Mouse (Mus musculus) heart, postnatal 14 days (tissue): ENCODE measurements around the gene Ackr3. TPM values are rescaled to one million over a fixed set of nuclear protein-coding genes. Genes with fewer than 3 reads are reported as not detected.
A peak's percentile ranks its signal among the peaks of the same experiment; 100 is the strongest.

Experiments
- DNase-seq, 2 experiments: peaks; one replicate each; pipeline ENCODE4 v3.0.0; 2021 to 2022
- intact Hi-C: fragments of 180-260 bp; cut with DNase I; formaldehyde crosslinking; loops from one replicate; pipeline ENCODE4 v1.15.1; 2025
- total RNA-seq, 2 experiments: library from RNA; stranded (reverse); gene quantifications; 2 replicates each; pipeline ENCODE4 v1.2.3; 2021

Gene Ackr3
- total RNA-seq, 2 experiments from 2014 or later = 53.0 to 62.6 TPM

GRCm38 (mm10) chr1:90202207-90202978, 1.4 kb upstream of the Ackr3 start:
- peak; percentile 89 to 91 for DNase-seq
- intact Hi-C loops = loop anchor here (2.0 to 5.0 kb wide), 4 partner anchors 80 to 295 kb away; no protein-coding TSS in a partner anchor

DNA sequence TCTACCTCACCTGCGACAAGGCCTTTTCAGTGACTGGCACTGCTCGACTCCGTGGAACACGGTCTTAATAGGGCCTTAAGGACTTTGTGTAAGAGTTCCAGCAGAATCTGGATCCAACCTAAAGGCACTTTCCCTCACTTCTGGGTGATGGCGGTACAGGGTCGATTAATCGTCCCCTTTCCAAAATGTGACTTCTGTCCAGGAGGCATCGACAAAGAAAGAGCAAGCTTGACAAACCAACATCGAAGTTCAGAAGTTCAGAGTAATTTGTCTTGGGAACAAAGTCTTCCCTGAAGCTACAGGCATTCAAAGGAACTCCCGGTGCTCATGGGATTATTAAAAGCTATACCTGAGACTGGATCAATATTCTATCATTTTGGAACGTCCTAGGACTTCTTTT, 439 bp upstream of the Ackr3 start:
- intact Hi-C loops = loop anchor here (2.0 to 5.0 kb wide), 4 partner anchors 79 to 294 kb away; no protein-coding TSS in a partner anchor

DNA sequence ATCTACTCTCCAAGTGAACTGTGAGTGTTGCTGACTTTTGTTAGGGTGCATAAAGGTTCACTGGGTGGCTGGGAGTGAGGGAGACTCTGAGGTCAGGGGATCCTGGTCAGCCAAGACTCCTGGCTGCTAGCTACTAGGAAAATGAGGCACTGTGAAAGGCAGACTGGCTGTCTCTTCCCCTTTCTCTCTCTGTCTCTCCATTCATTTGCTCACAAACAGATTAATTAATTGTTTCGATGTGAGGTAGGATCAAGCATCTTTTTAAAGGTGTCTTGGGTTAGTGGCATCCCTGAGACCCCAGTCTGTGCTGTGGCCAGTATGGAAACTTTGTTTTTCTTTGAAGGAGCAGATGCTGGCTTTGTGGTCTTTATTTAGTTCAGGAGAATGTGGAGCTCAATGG, 1.0 kb downstream of the Ackr3 start:
- intact Hi-C loops = loop anchor here (1.0 to 5.0 kb wide), 5 partner anchors 40 to 383 kb away; no protein-coding TSS in a partner anchor
- no peak for DNase-seq

More for the DNA sequence above, 439 bp upstream of the Ackr3 start:
- DNase-seq = no peak

GRCm38 (mm10) chr1:90205223-90205622, 1.4 kb downstream of the Ackr3 start:
- intact Hi-C loops = loop anchor here (2.0 kb wide), 1 partner anchor 40 kb away; no protein-coding TSS in a partner anchor
- peak; percentile 65 to 67 for DNase-seq

DNA sequence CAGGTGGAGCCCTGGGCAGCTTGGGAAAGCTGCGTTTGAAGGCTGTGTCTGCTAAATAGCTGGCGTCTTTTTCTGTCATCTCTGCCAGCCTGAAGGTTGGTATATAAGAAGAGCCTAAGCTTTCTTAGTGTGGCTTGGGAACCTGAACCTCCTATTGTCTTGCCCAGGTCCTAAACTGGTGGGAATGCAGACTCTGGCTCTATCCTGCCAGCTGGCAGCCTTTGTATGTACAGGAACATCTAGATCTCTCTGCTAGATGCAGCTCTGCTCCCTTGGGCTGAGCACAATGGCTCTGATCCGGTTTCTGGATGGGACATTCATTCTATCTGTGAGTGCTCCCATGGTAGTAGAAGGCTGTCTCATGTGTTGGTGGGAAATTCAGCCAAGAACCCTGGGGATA, 2.9 kb downstream of the Ackr3 start:
- intact Hi-C loops = no loop called here
- peak in 1 of 2 experiments; percentile 23 for DNase-seq

DNA sequence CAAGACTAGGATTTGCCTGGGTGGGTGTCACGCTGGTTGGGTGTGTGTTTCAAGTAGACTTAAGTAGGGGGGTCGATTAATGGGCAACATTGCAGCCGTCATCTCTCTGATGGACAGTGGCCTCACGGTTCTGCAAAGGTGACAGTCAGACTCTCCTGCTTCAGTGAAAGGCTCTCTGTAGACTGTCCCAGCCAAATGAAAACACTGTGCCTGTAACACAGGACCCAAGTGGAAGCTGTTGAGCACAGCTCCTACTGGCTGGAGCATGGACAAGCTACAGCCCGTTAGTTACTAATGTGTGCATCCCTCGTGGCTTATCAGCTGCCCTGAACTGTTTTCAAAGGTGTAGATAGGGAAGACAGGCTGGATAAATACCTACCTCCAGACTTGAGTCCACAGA, 3.5 kb downstream of the Ackr3 start:
- DNase-seq = peak in 1 of 2 experiments; percentile 16
- intact Hi-C loops = no loop called here

- intact Hi-C loops = no loop called here
- DNase-seq = peak in 1 of 2 experiments; percentile 45
Observed at GRCm38 (mm10) chr1:90207739-90208502, 4.1 kb downstream of the Ackr3 start.

- DNase-seq = peak; percentile 45 to 57
- intact Hi-C loops = no loop called here
Observed at GRCm38 (mm10) chr1:90208503-90208860, 4.7 kb downstream of the Ackr3 start.

DNA sequence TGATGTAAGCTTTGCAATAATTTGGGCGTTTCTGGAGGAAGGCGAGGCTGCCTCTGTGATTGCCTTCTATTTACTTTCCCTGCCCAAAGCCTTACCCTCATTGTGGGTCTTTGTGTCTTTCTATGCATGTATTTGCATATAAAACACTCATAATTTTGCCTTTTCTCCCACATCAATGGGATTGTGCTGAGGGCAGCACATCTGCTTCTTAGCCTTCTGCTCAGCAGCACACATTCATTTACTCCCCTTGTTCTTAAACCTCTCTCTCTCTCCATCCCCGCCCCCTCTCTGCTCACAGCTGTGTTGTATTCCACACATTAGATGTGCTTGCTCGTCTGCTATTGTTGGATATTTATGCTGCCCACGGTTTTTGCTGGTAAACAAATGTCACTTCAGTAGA, 5.3 kb downstream of the Ackr3 start:
- no peak for DNase-seq
- intact Hi-C loops = no loop called here

DNA sequence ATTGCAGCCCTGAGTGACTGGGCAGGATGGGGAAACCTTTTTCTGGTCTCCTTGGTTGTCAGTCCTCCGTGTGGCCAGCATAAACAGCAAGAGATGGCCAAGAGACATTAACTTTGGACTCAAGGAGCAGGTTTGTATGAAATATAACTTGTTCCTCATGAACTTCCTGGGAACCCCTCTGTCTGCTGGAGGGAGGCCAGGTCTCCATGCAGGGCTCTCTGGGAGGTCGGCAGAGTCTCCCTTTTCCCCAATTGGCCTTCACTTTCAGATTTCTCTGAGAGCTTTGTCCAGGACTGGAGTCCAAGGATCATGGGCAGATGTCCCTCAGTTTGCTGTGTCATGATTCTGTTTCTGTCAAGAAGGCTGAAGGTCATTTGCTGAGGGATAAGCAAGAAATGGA, 6.0 kb downstream of the Ackr3 start:
- DNase-seq = no peak
- intact Hi-C loops = no loop called here

GRCm38 (mm10) chr1:90210346-90210745, 6.6 kb downstream of the Ackr3 start:
- DNase-seq = no peak
- intact Hi-C loops = no loop called here

GRCm38 (mm10) chr1:90210761-90211160, 7.0 kb downstream of the Ackr3 start:
- intact Hi-C loops = no loop called here
- no peak for DNase-seq

DNA sequence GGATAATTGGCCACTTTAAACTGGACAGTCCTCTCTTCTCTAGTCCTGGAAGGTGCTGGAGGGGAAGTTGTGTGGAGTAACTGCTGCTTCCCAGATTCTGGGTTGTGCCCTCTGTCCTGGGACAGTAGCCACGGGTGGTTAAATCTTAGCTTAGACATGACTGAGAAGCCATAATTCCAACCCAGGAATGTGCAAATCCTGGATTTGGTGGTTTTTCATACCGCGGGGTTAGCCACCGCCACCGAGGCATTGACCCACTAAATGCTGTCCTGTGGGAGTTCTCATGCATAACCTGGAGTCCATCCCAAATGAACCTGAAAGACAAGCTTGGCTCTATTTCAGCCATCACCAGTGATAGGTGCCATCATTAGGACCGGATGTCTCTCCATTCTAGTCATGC, 8.6 kb downstream of the Ackr3 start:
- intact Hi-C loops = no loop called here
- no peak for DNase-seq

DNA sequence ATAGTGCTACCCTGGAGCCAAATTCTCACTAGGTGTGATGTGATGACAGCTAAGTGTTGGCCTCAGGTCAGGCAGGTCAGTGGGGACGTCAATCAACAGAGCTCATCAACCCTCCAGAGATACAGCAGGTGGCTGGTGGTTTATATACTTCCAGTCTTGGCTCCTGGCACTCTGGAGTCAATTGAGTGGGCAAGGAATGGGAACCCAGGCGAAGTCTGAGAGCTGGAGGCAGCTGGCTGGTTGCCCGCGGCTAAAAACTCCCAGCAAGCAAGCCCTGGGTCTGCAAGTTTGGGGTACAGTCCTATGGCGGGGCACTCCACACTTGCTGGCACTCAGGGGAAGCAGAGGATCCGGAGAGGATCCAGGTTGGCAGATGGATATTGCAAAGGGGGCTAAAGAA, 9.1 kb downstream of the Ackr3 start:
- intact Hi-C loops = no loop called here
- DNase-seq = no peak

DNA sequence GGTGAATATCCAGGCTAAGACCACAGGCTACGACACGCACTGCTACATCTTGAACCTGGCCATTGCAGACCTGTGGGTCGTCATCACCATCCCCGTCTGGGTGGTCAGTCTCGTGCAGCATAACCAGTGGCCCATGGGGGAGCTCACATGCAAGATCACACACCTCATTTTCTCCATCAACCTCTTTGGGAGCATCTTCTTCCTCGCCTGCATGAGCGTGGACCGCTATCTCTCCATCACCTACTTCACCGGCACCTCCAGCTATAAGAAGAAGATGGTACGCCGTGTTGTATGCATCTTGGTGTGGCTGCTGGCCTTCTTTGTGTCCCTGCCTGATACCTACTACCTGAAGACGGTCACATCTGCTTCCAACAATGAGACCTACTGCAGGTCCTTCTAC, 10.2 kb downstream of the Ackr3 start:
- no peak for DNase-seq
- intact Hi-C loops = no loop called here

DNA sequence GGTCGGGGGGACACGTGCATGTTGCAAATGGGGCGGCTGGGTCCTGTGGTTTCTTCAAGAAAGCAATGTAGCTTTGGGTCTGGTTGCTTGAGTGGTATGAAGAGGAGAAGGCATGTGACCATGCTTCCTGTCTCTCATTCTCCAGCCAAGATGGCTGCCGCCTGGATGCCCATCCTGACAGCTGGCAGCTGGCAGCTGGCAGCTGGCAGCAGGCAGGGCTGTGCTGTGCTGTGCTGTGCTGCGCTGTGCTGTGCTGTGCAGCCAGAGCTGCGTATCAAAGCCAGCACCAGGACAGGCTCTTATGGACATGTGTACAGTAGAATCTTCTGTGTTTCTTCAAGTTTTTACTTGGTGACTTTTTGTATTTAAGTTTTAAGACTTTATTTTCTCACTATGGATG, 11.1 kb downstream of the Ackr3 start:
- no peak for DNase-seq
- intact Hi-C loops = no loop called here

GRCm38 (mm10) chr1:90215881-90216280, 12.1 kb downstream of the Ackr3 start:
- intact Hi-C loops = no loop called here
- DNase-seq = no peak

DNA sequence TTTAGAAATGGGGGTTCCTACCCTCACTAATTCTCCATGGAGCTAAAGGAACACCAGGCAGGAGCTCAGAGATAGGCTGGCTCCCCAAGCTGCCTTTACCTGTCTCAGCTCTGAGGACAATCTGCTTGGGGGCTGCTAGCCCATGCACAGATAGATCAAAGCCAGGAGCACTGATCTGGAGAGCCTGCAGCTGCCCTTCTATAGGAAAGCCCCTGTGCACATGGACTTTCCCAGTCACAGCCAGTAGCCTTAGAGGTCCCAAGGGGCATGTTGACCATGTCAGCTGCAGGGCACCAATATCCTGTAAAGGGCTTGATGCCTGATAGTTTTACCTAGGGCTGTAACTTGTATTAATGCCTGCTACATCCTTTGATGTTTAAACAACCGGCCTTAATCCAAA, 12.6 kb downstream of the Ackr3 start:
- DNase-seq = no peak
- intact Hi-C loops = no loop called here

GRCm38 (mm10) chr1:90220280-90220679, 16.5 kb downstream of the Ackr3 start:
- no peak for DNase-seq
- intact Hi-C loops = no loop called here

DNA sequence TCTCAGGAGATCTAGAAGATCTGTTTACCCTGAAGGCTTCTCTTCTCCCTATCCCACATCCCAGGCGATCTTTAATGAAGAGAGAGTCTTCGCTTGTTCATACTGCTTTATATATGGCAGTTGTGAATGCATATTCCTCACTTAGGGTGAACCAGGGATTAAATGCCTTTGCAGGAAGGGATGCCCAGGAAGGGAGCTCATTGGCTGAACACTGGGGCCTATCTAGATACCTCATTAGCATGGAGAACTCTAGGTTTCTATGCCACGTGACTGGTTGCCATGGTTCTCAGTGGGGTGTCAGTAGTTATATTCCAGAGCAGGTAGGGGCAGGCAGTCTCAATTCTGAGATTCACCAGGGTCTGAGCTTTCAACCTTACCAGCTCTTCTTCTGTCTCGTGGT, 17.1 kb downstream of the Ackr3 start:
- intact Hi-C loops = no loop called here
- DNase-seq = no peak

DNA sequence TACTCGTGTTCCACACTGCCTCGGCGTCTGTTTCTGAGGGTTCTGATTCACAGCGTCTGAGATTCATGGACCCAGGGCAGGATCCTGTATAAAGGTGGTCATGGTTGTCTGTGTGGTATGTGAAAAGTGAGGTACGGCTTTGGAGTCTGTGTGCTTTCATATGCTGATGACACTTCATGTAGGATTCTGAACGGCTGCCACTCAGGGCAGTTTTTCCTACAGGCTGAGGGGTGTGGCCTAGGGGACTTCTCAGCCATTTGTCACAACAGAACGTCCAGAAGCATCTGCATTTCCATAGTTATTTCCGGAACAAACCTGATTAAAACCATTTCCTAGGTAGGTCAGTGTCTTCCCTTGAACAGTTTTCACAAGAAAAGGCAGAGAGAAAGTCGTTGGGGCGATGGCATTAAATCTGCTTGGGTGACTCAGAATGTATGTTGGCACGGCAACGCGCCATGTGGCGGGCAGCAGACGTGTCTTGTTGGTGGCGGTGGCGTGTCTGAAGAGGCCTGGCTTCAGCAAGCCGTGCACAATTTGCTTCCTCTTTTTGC, 18.1 kb downstream of the Ackr3 start:
- no peak for DNase-seq
- intact Hi-C loops = no loop called here
